Mouse (Mus musculus) spleen, adult 2 months (tissue): ENCODE data around the gene Slc4a1.

ENCODE experiments used
- CTCF ChIP-seq: fragments of 200-500 bp; IDR thresholded peaks from 2 replicates; pipeline ENCODE4 v1.5.1; 2011; ENCODE audit warnings: mild to moderate bottlenecking, inconsistent platforms; ENCODE audit not compliant: insufficient read depth, insufficient read length, insufficient replicate concordance; ENCODE audit errors: extremely low read depth
- POLR2A ChIP-seq: fragments of 200-500 bp; IDR thresholded peaks from 2 replicates; pipeline ENCODE4 v1.6.1; 2011; ENCODE audit warnings: low read depth, low read length, inconsistent platforms

DNA sequence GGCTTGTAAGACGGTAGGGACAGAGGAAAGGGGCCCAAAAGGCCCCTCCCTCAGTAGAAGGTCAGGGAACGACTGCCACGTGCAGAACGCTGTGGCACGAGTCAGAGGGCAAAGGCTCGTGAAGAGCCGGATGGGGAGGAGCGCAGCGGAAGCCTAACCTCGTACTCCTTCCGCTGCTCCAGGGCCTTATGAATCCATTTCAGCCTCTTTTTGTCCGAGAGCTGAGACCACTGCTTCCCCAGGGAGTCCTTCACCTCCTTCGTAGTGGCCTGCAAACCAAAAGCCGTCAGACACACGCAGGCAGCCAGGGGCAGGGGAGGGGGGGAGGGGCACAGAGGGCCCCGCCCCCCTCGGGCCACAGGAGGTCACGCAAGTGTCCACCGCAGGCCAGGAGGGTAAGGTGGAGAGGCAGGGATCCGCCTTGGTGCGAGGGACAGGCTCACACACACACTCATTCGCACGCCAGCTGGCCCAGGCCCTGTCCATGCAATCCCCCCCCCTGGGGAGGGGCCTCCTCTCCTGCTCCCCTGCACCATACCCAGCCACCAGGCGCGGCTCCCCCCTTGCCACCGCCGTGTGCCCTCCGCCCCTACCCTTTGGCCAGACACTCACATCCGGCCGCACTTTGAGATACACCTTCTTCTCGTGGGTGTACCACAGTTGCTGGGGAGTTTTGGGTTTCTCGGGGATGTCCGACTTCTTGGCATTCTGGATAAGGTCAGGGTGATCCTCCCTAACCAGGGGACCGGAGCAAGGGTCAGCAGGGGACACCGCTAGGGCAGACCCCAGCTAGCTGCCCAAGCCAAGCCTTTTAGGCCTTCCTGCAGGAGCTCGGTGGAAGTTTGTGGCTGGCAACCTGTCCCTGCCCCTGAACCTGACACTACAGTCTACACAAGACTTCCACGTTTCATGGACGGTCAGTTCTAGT lies 55.0 kb downstream of the Slc4a1 start:
- TF ChIP-seq CTCF: no peak
- no peak for TF ChIP-seq POLR2A
